Mouse (Mus musculus) MEL (cell line): ENCODE measurements around the gene Lztr1. TPM values are rescaled to one million over a fixed set of nuclear protein-coding genes. Genes with fewer than 3 reads are reported as not detected.

ENCODE experiments used
- DNase-seq: peaks from one replicate; pipeline ENCODE4 v3.0.0; 2011; ENCODE audit warnings: low read depth, low spot score
- H3K27ac ChIP-seq: 2 replicates; pipeline ENCODE4 v1.5.1; 2012; ENCODE audit warnings: low read depth, mild to moderate bottlenecking, control low read depth, low read length, moderate library complexity; ENCODE audit not compliant: control insufficient read depth
- H3K27me3 ChIP-seq, 2 experiments: fragments of 150-350 bp in 1 of 2; sonication (generic) in 1 of 2; 2 replicates each; pipeline ENCODE4 v1.6.1; 2012; ENCODE audit warnings: low read length in 2 of 2, mild to moderate bottlenecking in 2 of 2, improper control_type of control experiment in 1 of 2, moderate library complexity in 1 of 2; ENCODE audit not compliant: insufficient read depth in 2 of 2, control insufficient read depth in 1 of 2
- H3K36me3 ChIP-seq, 2 experiments: 2 replicates each; pipeline ENCODE4 v1.6.1; 2012 to 2014; ENCODE audit warnings: low read length in 2 of 2, improper control_type of control experiment in 1 of 2, inconsistent platforms in 1 of 2, mild to moderate bottlenecking in 1 of 2; ENCODE audit not compliant: insufficient read depth in 2 of 2, control insufficient read depth in 1 of 2
- H3K4me1 ChIP-seq, 2 experiments: fragments of 150-350 bp in 1 of 2; sonication (generic) in 1 of 2; 2 replicates each; pipeline ENCODE4 v1.6.1; 2012; ENCODE audit warnings: low read length in 2 of 2, improper control_type of control experiment in 1 of 2, mild to moderate bottlenecking in 1 of 2; ENCODE audit not compliant: insufficient read depth in 2 of 2, control insufficient read depth in 1 of 2
- H3K4me3 ChIP-seq, 2 experiments: fragments of 150-350 bp in 1 of 2; sonication (generic) in 1 of 2; 2 replicates each; pipeline ENCODE4 v1.5.1; 2012; ENCODE audit warnings: low read depth in 2 of 2, low read length in 2 of 2, mild to moderate bottlenecking in 2 of 2, moderate library complexity in 2 of 2, control low read depth in 1 of 2, improper control_type of control experiment in 1 of 2; ENCODE audit not compliant: control insufficient read depth in 1 of 2, insufficient read depth in 1 of 2
- H3K79me2 ChIP-seq: 2 replicates; pipeline ENCODE4 v1.6.1; 2012; ENCODE audit warnings: mild to moderate bottlenecking, low read length, moderate library complexity; ENCODE audit not compliant: control insufficient read depth, poor library complexity, insufficient read depth
- H3K9ac ChIP-seq: 2 replicates; pipeline ENCODE4 v1.6.1; 2012; ENCODE audit warnings: low read depth, mild to moderate bottlenecking, control low read depth, low read length, moderate library complexity; ENCODE audit not compliant: control insufficient read depth, poor library complexity, severe bottlenecking
- H3K9me3 ChIP-seq: fragments of 150-350 bp; sonication (generic); replicated peaks from 2 replicates; pipeline ENCODE4 v1.6.1; 2012; ENCODE audit warnings: mild to moderate bottlenecking, low read length, improper control_type of control experiment, moderate library complexity; ENCODE audit not compliant: insufficient read depth
- CHD1 ChIP-seq: IDR thresholded peaks from 2 replicates; pipeline ENCODE4 v1.6.1; 2012; ENCODE audit warnings: low read depth, mild to moderate bottlenecking, inconsistent platforms, low read length, improper control_type of control experiment
- CHD2 ChIP-seq: IDR thresholded peaks from 2 replicates; pipeline ENCODE4 v1.6.1; 2011; ENCODE audit warnings: low read length, improper control_type of control experiment
- CTCF ChIP-seq, 3 experiments: IDR thresholded peaks in 2 of 3; conservative IDR thresholded peaks in 1 of 3; 2 replicates each; pipeline ENCODE4 v1.5.1; 2011 to 2012; ENCODE audit warnings: low read length in 3 of 3, low read depth in 2 of 3, mild to moderate bottlenecking in 2 of 3, improper control_type of control experiment in 1 of 3, inconsistent platforms in 1 of 3, mixed read lengths in 1 of 3, moderate library complexity in 1 of 3; ENCODE audit not compliant: control insufficient read depth in 1 of 3, insufficient read depth in 1 of 3, poor library complexity in 1 of 3, severe bottlenecking in 1 of 3
- E2F4 ChIP-seq: IDR thresholded peaks from 2 replicates; pipeline ENCODE4 v1.6.1; 2011; ENCODE audit warnings: low read depth, low read length, improper control_type of control experiment, borderline replicate concordance
- EP300 ChIP-seq, 2 experiments: IDR thresholded peaks; 2 replicates each; pipeline ENCODE4 v1.6.1; 2011; ENCODE audit warnings: improper control_type of control experiment in 2 of 2, low read length in 2 of 2, low read depth in 1 of 2, mild to moderate bottlenecking in 1 of 2
- ETS1 ChIP-seq: IDR thresholded peaks from 2 replicates; pipeline ENCODE4 v1.6.1; 2012; ENCODE audit warnings: low read depth, mild to moderate bottlenecking, inconsistent platforms, low read length, improper control_type of control experiment, moderate library complexity
- GABPA ChIP-seq: IDR thresholded peaks from 2 replicates; pipeline ENCODE4 v1.6.1; 2012; ENCODE audit warnings: low read depth, mild to moderate bottlenecking, inconsistent platforms, low read length, improper control_type of control experiment, moderate library complexity
- HCFC1 ChIP-seq: IDR thresholded peaks from 2 replicates; pipeline ENCODE4 v1.6.1; 2012; ENCODE audit warnings: low read depth, mild to moderate bottlenecking, inconsistent platforms, low read length, improper control_type of control experiment, moderate library complexity
- MAFK ChIP-seq: IDR thresholded peaks from 2 replicates; pipeline ENCODE4 v1.6.1; 2011; ENCODE audit warnings: low read depth, mild to moderate bottlenecking, low read length, improper control_type of control experiment, borderline replicate concordance
- MAX ChIP-seq: IDR thresholded peaks from 2 replicates; pipeline ENCODE4 v1.6.1; 2011; ENCODE audit warnings: low read length, improper control_type of control experiment
- MAZ ChIP-seq: IDR thresholded peaks from 2 replicates; pipeline ENCODE4 v1.6.1; 2012; ENCODE audit warnings: low read depth, mild to moderate bottlenecking, inconsistent platforms, low read length, improper control_type of control experiment
- MXI1 ChIP-seq: IDR thresholded peaks from 2 replicates; pipeline ENCODE4 v1.6.1; 2011; ENCODE audit warnings: mild to moderate bottlenecking, low read depth, low read length, improper control_type of control experiment
- NELFE ChIP-seq: IDR thresholded peaks from 2 replicates; pipeline ENCODE4 v1.6.1; 2011; ENCODE audit warnings: low read depth, low read length, improper control_type of control experiment
- POLR2A ChIP-seq, 2 experiments: IDR thresholded peaks; 2 replicates each; pipeline ENCODE4 v1.6.1; 2011 to 2012; ENCODE audit warnings: low read length in 2 of 2, mild to moderate bottlenecking in 2 of 2, control low read depth in 1 of 2, improper control_type of control experiment in 1 of 2, low read depth in 1 of 2, moderate library complexity in 1 of 2; ENCODE audit not compliant: control insufficient read depth in 1 of 2, insufficient read depth in 1 of 2, poor library complexity in 1 of 2
- POLR2AphosphoS2 ChIP-seq: IDR thresholded peaks from 2 replicates; pipeline ENCODE4 v1.6.1; 2011; ENCODE audit warnings: low read length, improper control_type of control experiment
- POLR2AphosphoS5 ChIP-seq: IDR thresholded peaks from 2 replicates; pipeline ENCODE4 v1.6.1; 2012; ENCODE audit warnings: low read depth, borderline replicate concordance, mild to moderate bottlenecking, inconsistent platforms, low read length, moderate library complexity, mixed read lengths
- RAD21 ChIP-seq: IDR thresholded peaks from 2 replicates; pipeline ENCODE4 v1.6.1; 2011; ENCODE audit warnings: mild to moderate bottlenecking, low read depth, low read length, improper control_type of control experiment
- RCOR1 ChIP-seq: IDR thresholded peaks from 2 replicates; pipeline ENCODE4 v1.6.1; 2012; ENCODE audit warnings: low read depth, mild to moderate bottlenecking, inconsistent platforms, low read length, improper control_type of control experiment
- SIN3A ChIP-seq: IDR thresholded peaks from 2 replicates; pipeline ENCODE4 v1.6.1; 2012; ENCODE audit warnings: low read length, improper control_type of control experiment, inconsistent platforms
- SMC3 ChIP-seq: IDR thresholded peaks from 2 replicates; pipeline ENCODE4 v1.6.1; 2011; ENCODE audit warnings: low read depth, low read length, improper control_type of control experiment
- UBTF ChIP-seq: IDR thresholded peaks from 2 replicates; pipeline ENCODE4 v1.6.1; 2012; ENCODE audit warnings: low read depth, mild to moderate bottlenecking, inconsistent platforms, low read length, improper control_type of control experiment, moderate library complexity, borderline replicate concordance; ENCODE audit not compliant: insufficient read depth
- USF1 ChIP-seq: IDR thresholded peaks from 2 replicates; pipeline ENCODE4 v1.6.1; 2014; ENCODE audit warnings: low read depth, mild to moderate bottlenecking, inconsistent platforms, low read length, improper control_type of control experiment, moderate library complexity
- USF2 ChIP-seq, 2 experiments: IDR thresholded peaks; 2 replicates each; pipeline ENCODE4 v1.6.1; 2011 to 2012; ENCODE audit warnings: improper control_type of control experiment in 2 of 2, low read length in 2 of 2, borderline replicate concordance in 1 of 2, inconsistent platforms in 1 of 2, low read depth in 1 of 2, mild to moderate bottlenecking in 1 of 2; ENCODE audit not compliant: insufficient read depth in 1 of 2
- ZC3H11A ChIP-seq: IDR thresholded peaks from 2 replicates; pipeline ENCODE4 v1.6.1; 2012; ENCODE audit warnings: low read depth, mild to moderate bottlenecking, inconsistent platforms, low read length, improper control_type of control experiment
- ZMIZ1 ChIP-seq: IDR thresholded peaks from 2 replicates; pipeline ENCODE4 v1.6.1; 2012; ENCODE audit warnings: low read depth, mild to moderate bottlenecking, inconsistent platforms, low read length, improper control_type of control experiment, moderate library complexity
- ZNF384 ChIP-seq: IDR thresholded peaks from 2 replicates; pipeline ENCODE4 v1.6.1; 2012; ENCODE audit warnings: low read depth, mild to moderate bottlenecking, inconsistent platforms, low read length, improper control_type of control experiment
- polyA plus RNA-seq, 2 experiments: library from polyadenylated mRNA; stranded (reverse) in 1 of 2; unstranded in 1 of 2; fragments of >175 nt in 1 of 2; fragments of >200 nt in 1 of 2; gene quantifications; 2 replicates each; pipeline versions ENCODE4 v1.2.1 to v1.2.4; 2012; ENCODE audit warnings: low replicate concordance in 2 of 2, low read depth in 1 of 2; ENCODE audit not compliant: insufficient read length in 2 of 2, insufficient read depth in 1 of 2, missing spikeins in 1 of 2
- total RNA-seq: library from RNA; depleted of rRNA; stranded (reverse); fragments of 300-350 nt; gene quantifications from 2 replicates; pipeline ENCODE4 v1.2.3, GENCODE M21; 2012

Lztr1 gene
- total and polyA plus RNA-seq, 3 experiments = 45.1 to 83.2 TPM; not detected in 1

DNA sequence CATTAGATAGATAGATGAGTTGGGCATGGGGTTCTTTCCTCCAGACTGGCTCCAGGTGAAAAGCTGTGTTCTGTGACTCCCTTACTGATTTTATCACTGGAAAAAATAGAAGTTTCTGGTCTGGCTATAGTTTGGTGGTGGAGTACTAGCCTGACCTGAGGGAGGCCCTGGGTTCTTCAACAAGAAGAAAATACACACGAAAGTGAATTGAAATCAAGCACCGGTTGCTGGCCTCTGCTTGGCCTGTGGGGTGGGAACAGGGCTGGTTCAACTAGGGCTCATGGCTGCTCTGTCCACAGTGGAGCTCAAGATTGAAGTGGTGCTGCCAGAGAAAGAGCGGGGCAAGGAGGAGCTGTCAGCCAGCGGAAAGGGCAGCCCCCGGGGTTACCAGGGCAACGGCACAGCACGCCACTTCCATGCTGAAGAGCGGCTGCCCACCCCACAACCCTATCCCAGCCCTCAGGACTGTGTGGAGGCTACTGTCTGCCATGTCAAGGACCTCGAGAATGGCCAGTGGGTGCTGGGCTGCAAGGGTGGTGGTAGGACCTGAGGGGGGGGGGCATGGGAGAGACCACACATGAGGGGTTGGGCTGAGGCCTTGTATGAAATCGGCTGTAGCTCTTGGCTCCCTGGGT, 9.1 kb upstream of the Lztr1 start:
- Histone ChIP-seq H3K27me3 (peaks cover 2 to 4% of the 10 kb centered on the region in 2 experiments; a peak in 3 of 4 replicates), H3K4me1 (no peaks in the 10 kb centered on the region), H3K4me3 (no peak overlapping the region), H3K27ac (no peak overlapping the region), H3K36me3 (no peaks in the 10 kb centered on the region), H3K9me3 (no peaks in the 10 kb centered on the region), H3K79me2 (no peaks in the 10 kb centered on the region), H3K9ac (no peak overlapping the region)
- no peak for DNase-seq
- TF ChIP-seq GABPA (no peak), CHD1 (no peak), POLR2AphosphoS2 (no peak), MAX (no peak), ZNF384 (no peak), ETS1 (no peak), UBTF (no peak), SIN3A (no peak), MAFK (no peak), USF2 (IDR thresholded peaks at IDR 0.05; ENCODE audit: borderline replicate concordance in 1 of 2, insufficient read depth in 1 of 2, low read depth in 1 of 2, low read length in 2 of 2) (no peak), POLR2AphosphoS5 (no peak), E2F4 (no peak), RCOR1 (no peak), ZC3H11A (no peak), CTCF (IDR thresholded peaks at IDR 0.05 in 2 of 3, conservative IDR thresholded peaks at IDR 0.05 in 1 of 3; ENCODE audit: control insufficient read depth in 1 of 3, insufficient read depth in 1 of 3, low read depth in 2 of 3, low read length in 3 of 3, poor library complexity in 1 of 3, severe bottlenecking in 1 of 3) (no peak), HCFC1 (no peak)

DNA sequence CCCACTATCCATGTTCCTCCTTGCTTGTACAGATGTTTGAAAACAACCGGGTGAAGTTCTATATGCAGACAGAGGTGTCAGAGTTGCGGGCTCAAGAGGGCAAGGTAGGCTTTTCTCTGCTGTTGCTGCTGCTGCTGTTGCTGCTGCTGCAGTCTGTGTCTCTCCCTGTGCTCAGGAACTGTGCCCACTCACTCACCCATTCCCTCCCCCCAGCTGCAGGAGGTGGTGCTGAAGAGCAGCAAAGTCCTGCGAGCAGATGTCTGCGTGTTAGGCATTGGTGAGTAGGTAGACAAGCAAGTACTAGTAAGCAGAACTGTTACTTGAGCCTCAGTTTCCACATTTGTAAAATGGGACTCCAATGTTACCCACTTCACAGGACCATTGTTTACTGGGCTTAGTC, 5.8 kb upstream of the Lztr1 start:
- TF ChIP-seq ZMIZ1 (no peak), EP300 (IDR thresholded peaks at IDR 0.05; ENCODE audit: low read depth in 1 of 2, low read length in 2 of 2) (no peak), POLR2A (IDR thresholded peaks at IDR 0.05; ENCODE audit: control insufficient read depth in 1 of 2, insufficient read depth in 1 of 2, low read depth in 1 of 2, low read length in 2 of 2, poor library complexity in 1 of 2) (no peak), UBTF (no peak), NELFE (no peak), USF1 (no peak), USF2 (IDR thresholded peaks at IDR 0.05; ENCODE audit: borderline replicate concordance in 1 of 2, insufficient read depth in 1 of 2, low read depth in 1 of 2, low read length in 2 of 2) (no peak), RAD21 (no peak), CTCF (IDR thresholded peaks at IDR 0.05 in 2 of 3, conservative IDR thresholded peaks at IDR 0.05 in 1 of 3; ENCODE audit: control insufficient read depth in 1 of 3, insufficient read depth in 1 of 3, low read depth in 2 of 3, low read length in 3 of 3, poor library complexity in 1 of 3, severe bottlenecking in 1 of 3) (no peak), CHD2 (no peak), MXI1 (no peak), ZNF384 (no peak), MAZ (no peak), SMC3 (no peak), MAX (no peak)
- TF ChIP-seq, all 39 proteins: peak for 0
- H3K36me3 ChIP-seq = no peaks in the 10 kb centered on the region
- no peak overlapping the region for H3K4me3 ChIP-seq
- H3K79me2 ChIP-seq = no peaks in the 10 kb centered on the region
- no peak for DNase-seq
- H3K9ac ChIP-seq = no peak overlapping the region
- H3K27me3 ChIP-seq = peaks cover 2 to 8% of the 10 kb centered on the region in 2 experiments
- H3K4me1 ChIP-seq = no peaks in the 10 kb centered on the region
- H3K27ac ChIP-seq = no peak overlapping the region
- no peaks in the 10 kb centered on the region for H3K9me3 ChIP-seq
